Mouse (Mus musculus) kidney, adult 2 months (tissue): ENCODE measurements around the gene Rnf31.

ENCODE experiments used
- CTCF ChIP-seq: fragments of 200-500 bp; conservative IDR thresholded peaks from 2 replicates; pipeline ENCODE4 v1.5.1; 2011; ENCODE audit warnings: low read depth, mild to moderate bottlenecking, control low read depth, low read length, moderate library complexity, mixed read lengths; ENCODE audit not compliant: insufficient read depth, insufficient read length
- POLR2A ChIP-seq: fragments of 200-500 bp; IDR thresholded peaks from one replicate; pipeline ENCODE4 v1.6.1; 2011; ENCODE audit warnings: low read depth, low read length, control low read depth

- TF ChIP-seq CTCF = no peak
- TF ChIP-seq POLR2A = no peak
Observed at GRCm38 (mm10) chr14:55570588-55570987, 20.9 kb upstream of the Rnf31 start.
